Mouse (Mus musculus) embryonic fibroblast, embryonic 13.5 days (primary cell): Measurements from ENCODE around the gene Ube3b. TPM values are rescaled to one million over a fixed set of nuclear protein-coding genes. Genes with fewer than 3 reads are reported as not detected.

Experiments
- H3K27ac ChIP-seq: 2 replicates; pipeline ENCODE4 v1.5.1; 2012; ENCODE audit warnings: low read length, control low read depth, inconsistent platforms; ENCODE audit not compliant: insufficient read depth
- H3K4me1 ChIP-seq: 2 replicates; pipeline ENCODE4 v1.6.1; 2011; ENCODE audit warnings: low read length; ENCODE audit not compliant: control insufficient read depth, insufficient read depth
- H3K4me3 ChIP-seq: 2 replicates; pipeline ENCODE4 v1.5.1; 2011; ENCODE audit warnings: mild to moderate bottlenecking, control low read depth, low read length; ENCODE audit not compliant: insufficient read depth
- CTCF ChIP-seq: IDR thresholded peaks from 2 replicates; pipeline ENCODE4 v1.5.1; 2011; ENCODE audit warnings: mild to moderate bottlenecking, control low read depth, low read length, moderate library complexity, borderline replicate concordance; ENCODE audit not compliant: insufficient read depth
- POLR2A ChIP-seq: IDR thresholded peaks from 2 replicates; pipeline ENCODE4 v1.6.1; 2011; ENCODE audit warnings: low read depth, mild to moderate bottlenecking, control low read depth, low read length, moderate library complexity
- polyA plus RNA-seq: library from polyadenylated mRNA; stranded (reverse); fragments of >200 nt; gene quantifications from 2 replicates; pipeline ENCODE4 v1.2.4, GENCODE M21; 2011; ENCODE audit warnings: low read depth; ENCODE audit not compliant: missing spikeins, insufficient read length

Gene Ube3b
- polyA plus RNA-seq, 1 experiment, result 45.7 TPM

DNA sequence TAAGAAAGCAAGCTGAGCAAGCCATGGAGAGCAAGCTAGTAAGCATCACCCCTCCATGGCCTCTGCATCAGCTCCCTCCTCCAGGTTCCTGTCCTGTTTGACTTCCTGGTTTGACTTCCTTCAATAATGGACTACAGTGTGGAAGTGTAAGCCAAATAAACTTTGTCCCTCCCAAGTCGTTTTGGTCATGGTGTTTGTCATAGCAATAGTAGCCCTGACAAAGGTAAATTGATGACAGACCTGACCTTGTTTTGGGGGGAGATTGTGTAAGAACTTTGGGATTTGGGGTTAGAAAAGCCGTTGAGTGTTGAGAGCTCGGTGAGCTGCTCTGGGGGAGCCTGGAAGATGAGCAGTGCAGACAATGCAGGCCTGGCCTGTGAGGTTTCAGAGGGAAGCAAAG is 90.0 kb downstream of the Ube3b start:
- TF ChIP-seq POLR2A, result no peak
- TF ChIP-seq CTCF, result no peak
- H3K4me1 ChIP-seq, result no peaks in the 10 kb centered on the region
- no peak overlapping the region for H3K4me3 ChIP-seq
- H3K27ac ChIP-seq, result no peak overlapping the region

Other genes starting within 250 kb of the Ube3b start
- gene Acacb, start 234.1 kb upstream of the Ube3b start, polyA plus RNA-seq, result 1.4 and 1.6 TPM in 2 replicates
- not detected in 2 replicates for gene Foxn4, start 106.8 kb upstream of the Ube3b start, polyA plus RNA-seq
- 1.6 and 2.5 TPM in 2 replicates for gene Myo1h, start 91.4 kb upstream of the Ube3b start, polyA plus RNA-seq
- 165 and 206 TPM in 2 replicates for gene Kctd10, start 99 bp upstream of the Ube3b start, polyA plus RNA-seq
- gene Mmab, start 63.5 kb downstream of the Ube3b start, polyA plus RNA-seq, result 18.7 and 24.1 TPM in 2 replicates
- gene Mvk, start 63.7 kb downstream of the Ube3b start, polyA plus RNA-seq, result 24.4 and 26.3 TPM in 2 replicates
- 0.18 TPM in 1 of 2 replicates, not detected in the other for gene Fam222a, start 187.4 kb downstream of the Ube3b start, polyA plus RNA-seq